Mouse (Mus musculus) spleen, adult 2 months (tissue): ENCODE data around the gene Il12b.

ENCODE experiments used
- CTCF ChIP-seq: fragments of 200-500 bp; IDR thresholded peaks from 2 replicates; pipeline ENCODE4 v1.5.1; 2011; ENCODE audit warnings: mild to moderate bottlenecking, inconsistent platforms; ENCODE audit not compliant: insufficient read depth, insufficient read length, insufficient replicate concordance; ENCODE audit errors: extremely low read depth
- POLR2A ChIP-seq: fragments of 200-500 bp; IDR thresholded peaks from 2 replicates; pipeline ENCODE4 v1.6.1; 2011; ENCODE audit warnings: low read depth, low read length, inconsistent platforms

DNA sequence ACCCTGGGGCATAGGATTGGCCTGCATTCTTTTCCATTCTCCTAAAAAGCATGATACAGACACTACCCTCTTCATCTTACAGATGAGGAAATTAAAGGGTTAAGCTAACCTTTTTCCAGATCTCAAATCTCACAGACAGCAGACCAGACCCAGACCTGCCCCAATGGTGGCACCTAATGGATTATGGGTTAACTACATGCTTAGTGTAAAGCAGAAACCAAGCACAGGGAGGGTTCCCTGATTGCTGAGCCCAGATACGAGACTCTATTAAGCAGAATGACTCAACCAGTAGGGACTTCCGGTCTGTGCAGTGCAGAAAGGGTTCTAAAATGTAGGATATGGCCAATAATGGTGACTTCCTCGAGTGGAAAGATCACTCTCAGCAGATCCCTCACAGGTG is 10.6 kb downstream of the Il12b start:
- no peak for TF ChIP-seq POLR2A
- TF ChIP-seq CTCF = no peak
